Mouse (Mus musculus): ENCODE measurements around the gene Tesmin.

Gene Tesmin

GRCm38 (mm10) chr19:3388629-3389057, at the start of gene Tesmin:
Tesmin (plus strand) TSS chr19:3388857.
- DNase-seq (ENCODE audit: low read depth, low spot score) = peak; percentile 71

- DNase-seq (ENCODE audit: low read depth, low spot score) = no peak
These were observed 49.5 kb upstream of the Tesmin start for GRCm38 (mm10) chr19:3339187-3339586.

GRCm38 (mm10) chr19:3341021-3341420, 47.6 kb upstream of the Tesmin start:
- DNase-seq (ENCODE audit: low read depth, low spot score) = no peak

- DNase-seq (ENCODE audit: low read depth, low spot score) = no peak
These were observed 44.7 kb upstream of the Tesmin start for GRCm38 (mm10) chr19:3343929-3344328.

- DNase-seq (ENCODE audit: low read depth, low spot score) = no peak
These were observed 43.8 kb upstream of the Tesmin start for GRCm38 (mm10) chr19:3344636-3345544.

- DNase-seq (ENCODE audit: low read depth, low spot score) = no peak
These were observed 40.9 kb upstream of the Tesmin start for GRCm38 (mm10) chr19:3347784-3348183.

GRCm38 (mm10) chr19:3353415-3354111, 35.1 kb upstream of the Tesmin start:
- no peak for DNase-seq (ENCODE audit: low read depth, low spot score)

GRCm38 (mm10) chr19:3355096-3355495, 33.6 kb upstream of the Tesmin start:
- no peak for DNase-seq (ENCODE audit: low read depth, low spot score)

GRCm38 (mm10) chr19:3356516-3356915, 32.1 kb upstream of the Tesmin start:
- DNase-seq (ENCODE audit: low read depth, low spot score) = no peak

GRCm38 (mm10) chr19:3357620-3358019, 31.0 kb upstream of the Tesmin start:
- DNase-seq (ENCODE audit: low read depth, low spot score) = no peak

- no peak for DNase-seq (ENCODE audit: low read depth, low spot score)
These were observed 28.6 kb upstream of the Tesmin start for GRCm38 (mm10) chr19:3359841-3360588.

- DNase-seq (ENCODE audit: low read depth, low spot score) = no peak
These were observed 25.1 kb upstream of the Tesmin start for GRCm38 (mm10) chr19:3363510-3363909.

GRCm38 (mm10) chr19:3365089-3365488, 23.6 kb upstream of the Tesmin start:
- no peak for DNase-seq (ENCODE audit: low read depth, low spot score)

- no peak for DNase-seq (ENCODE audit: low read depth, low spot score)
These were observed 20.4 kb upstream of the Tesmin start for GRCm38 (mm10) chr19:3368276-3368675.

- DNase-seq (ENCODE audit: low read depth, low spot score) = no peak
These were observed 15.3 kb upstream of the Tesmin start for GRCm38 (mm10) chr19:3373380-3373779.

GRCm38 (mm10) chr19:3374028-3374427, 14.6 kb upstream of the Tesmin start:
- DNase-seq (ENCODE audit: low read depth, low spot score) = no peak

- DNase-seq (ENCODE audit: low read depth, low spot score) = no peak
These were observed 12.6 kb upstream of the Tesmin start for GRCm38 (mm10) chr19:3375945-3376495.

- DNase-seq (ENCODE audit: low read depth, low spot score) = no peak
These were observed 11.5 kb upstream of the Tesmin start for GRCm38 (mm10) chr19:3376966-3377715.

- no peak for DNase-seq (ENCODE audit: low read depth, low spot score)
These were observed 10.0 kb upstream of the Tesmin start for GRCm38 (mm10) chr19:3378614-3379013.

- DNase-seq (ENCODE audit: low read depth, low spot score) = no peak
These were observed 596 bp upstream of the Tesmin start for GRCm38 (mm10) chr19:3388061-3388460.

- DNase-seq (ENCODE audit: low read depth, low spot score) = no peak
These were observed 432 bp downstream of the Tesmin start for GRCm38 (mm10) chr19:3389089-3389488.
